Mouse (Mus musculus) T-cell, adult 2 months (primary cell): ENCODE data around the gene Klrk1.
"Not testable (repeated sequence)": the region's sequence is repeated elsewhere in the genome, so short reads cannot be mapped to it uniquely, and the experiment has no call there.

Experiments used
- DNase-seq: peaks from one replicate; pipeline ENCODE4 v3.0.0; 2022; ENCODE audit warnings: low spot score

Gene Klrk1

GRCm38 (mm10) chr6:129623735-129624134 is at the start of gene Klrk1:
Gene Klrk1 (minus strand): TSS chr6:129623864.
- no peak for DNase-seq

- DNase-seq = not testable (repeated sequence)
Measured at GRCm38 (mm10) chr6:129661301-129661700, 37.6 kb upstream of the Klrk1 start.

GRCm38 (mm10) chr6:129660589-129660988 is 36.9 kb upstream of the Klrk1 start, which contains the start of gene Klrc2:
Gene Klrc2 (minus strand): TSS chr6:129660689.
- DNase-seq = not testable (repeated sequence)

- not testable (repeated sequence) for DNase-seq
Measured at GRCm38 (mm10) chr6:129644054-129644453, 20.4 kb upstream of the Klrk1 start.

- DNase-seq = not testable (repeated sequence)
Measured at GRCm38 (mm10) chr6:129643237-129643636, 19.6 kb upstream of the Klrk1 start, which contains the start of gene Klrc3. Gene Klrc3 (minus strand): TSS chr6:129643337.

- not testable (repeated sequence) for DNase-seq
Measured at GRCm38 (mm10) chr6:129631046-129631445, 7.4 kb upstream of the Klrk1 start.

GRCm38 (mm10) chr6:129608372-129608771 is 15.3 kb downstream of the Klrk1 start:
- DNase-seq = peak; percentile 82

GRCm38 (mm10) chr6:129591508-129591907 is 32.2 kb downstream of the Klrk1 start, which contains the start of gene Klrd1:
Gene Klrd1 (plus strand): TSS chr6:129591782.
- DNase-seq = peak; percentile 73

- no peak for DNase-seq
Measured at GRCm38 (mm10) chr6:129583014-129583413, 40.6 kb downstream of the Klrk1 start.

GRCm38 (mm10) chr6:129581896-129582295 is 41.8 kb downstream of the Klrk1 start:
- no peak for DNase-seq

GRCm38 (mm10) chr6:129581274-129581673 is 42.4 kb downstream of the Klrk1 start:
- DNase-seq = peak; percentile 32

GRCm38 (mm10) chr6:129577605-129578004 is 46.1 kb downstream of the Klrk1 start, which contains the start of gene Klre1:
Gene Klre1 (plus strand): TSS chr6:129577905.
- no peak for DNase-seq

GRCm38 (mm10) chr6:129575315-129575714 is 48.3 kb downstream of the Klrk1 start:
- no peak for DNase-seq

- no peak for DNase-seq
Measured at GRCm38 (mm10) chr6:129565257-129565656, 58.4 kb downstream of the Klrk1 start.
